Mouse (Mus musculus): ENCODE results near the gene Gm28230. TPM values are rescaled to one million over a fixed set of nuclear protein-coding genes. Genes with fewer than 3 reads are reported as not detected.

Gene Gm28230
- polyA plus RNA-seq, 2 experiments = 0.18 to 5.0 TPM

DNA sequence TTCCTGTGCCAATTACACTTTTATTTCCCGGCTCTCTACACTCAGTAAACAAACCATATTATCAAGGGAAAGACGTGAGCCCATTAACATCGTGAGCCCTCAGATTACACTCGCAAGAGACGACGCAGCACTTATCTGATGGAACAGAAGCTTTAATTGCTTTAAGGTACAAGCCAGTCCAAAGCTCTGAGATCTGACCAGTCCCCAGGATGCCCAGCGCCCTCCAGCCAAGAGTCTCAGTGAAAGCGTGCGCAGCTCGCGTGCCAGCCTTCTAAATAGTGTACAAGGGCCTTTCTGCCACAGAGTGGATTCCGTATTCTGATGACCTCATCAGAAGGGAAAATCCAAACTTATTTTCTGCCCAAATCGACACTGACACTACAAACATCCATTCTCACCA, 35.4 kb downstream of the Gm28230 start:
- no peak for ATAC-seq (ENCODE audit: low FRiP score, low read depth)
- WGBS = 3% methylated on average over 13 of the region's 13 CpGs
- H3K27me3 ChIP-seq (ENCODE audit: control insufficient read depth, insufficient read depth, low read length) = peaks cover 72% of the 10 kb centered on the region

DNA sequence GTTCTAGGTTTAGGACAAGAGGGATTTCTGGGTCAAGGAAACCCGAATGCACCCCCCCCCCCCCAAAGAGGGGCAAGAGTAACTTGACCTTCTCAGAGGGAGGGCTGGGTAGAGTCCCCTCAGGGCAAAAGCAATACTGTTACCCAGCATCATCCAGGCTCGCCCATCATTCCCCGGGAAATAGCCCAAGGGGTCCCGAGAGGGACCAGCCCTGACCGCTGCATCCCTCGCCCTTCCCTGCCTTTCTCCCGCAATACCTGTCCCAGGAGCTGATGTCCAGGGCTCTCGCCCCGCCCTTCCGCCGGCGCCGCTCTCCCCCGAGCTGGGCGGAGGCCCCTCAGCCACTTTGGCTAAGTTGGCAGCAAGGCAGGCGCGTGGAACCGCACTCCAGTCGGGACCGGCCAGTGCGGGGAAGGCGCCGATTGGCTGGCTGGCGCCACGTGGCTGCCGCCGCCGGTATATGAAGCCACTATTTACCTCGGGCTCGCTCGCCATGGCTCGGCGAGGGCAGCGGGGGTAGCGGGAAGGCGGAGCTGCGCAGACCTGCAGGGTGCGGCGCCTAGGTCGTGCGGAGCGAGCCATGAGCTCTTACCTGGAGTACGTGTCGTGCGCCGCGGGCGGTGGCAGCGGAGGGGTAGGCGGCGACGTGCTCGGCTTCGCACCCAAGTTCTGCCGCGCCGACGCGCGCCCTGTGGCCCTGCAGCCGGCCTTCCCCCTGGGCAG, 36.2 kb downstream of the Gm28230 start, which contains the start of gene Hoxd1:
Gene Hoxd1 (plus strand): TSS at position 459 of the 723 bp plus-strand sequence.
- 0% methylated on average over 42 of the region's 61 CpGs for WGBS
- H3K27ac ChIP-seq (replicated peaks; ENCODE audit: low read depth, low read length) = no peak within 1 kb of the TSS
- peak within 1 kb of the TSS; percentile 43; the same call in 1 of the 2 replicates for H3K9ac ChIP-seq (ENCODE audit: low read depth, low read length, severe bottlenecking)
- DNase-seq (ENCODE audit: low spot score) (peak; percentile 55), ATAC-seq (ENCODE audit: low FRiP score, low read depth) (peak; percentile 75)
- no peak for TF ChIP-seq POLR2A (IDR thresholded peaks at IDR 0.05; ENCODE audit: borderline replicate concordance, extremely low read depth, insufficient read depth, insufficient read length)
- no peaks in the 10 kb centered on the region for H3K36me3 ChIP-seq (ENCODE audit: control insufficient read depth, insufficient read depth, low read length)
- peak within 1 kb of the TSS; percentile 94 for H3K4me2 ChIP-seq (replicated peaks; ENCODE audit: low read depth, low read length, severe bottlenecking)
- H3K4me3 ChIP-seq (replicated peaks; ENCODE audit: low read length) = peak within 1 kb of the TSS; percentile 52
- H3K4me1 ChIP-seq (ENCODE audit: control insufficient read depth, insufficient read depth, low read length) = peaks cover 12% of the 10 kb centered on the region
- peaks cover 70% of the 10 kb centered on the region for H3K27me3 ChIP-seq (ENCODE audit: control insufficient read depth, insufficient read depth, low read length)
- H3K9me3 ChIP-seq (ENCODE audit: control insufficient read depth, low read length) = no peaks in the 10 kb centered on the region

More for the DNA sequence above, 35.4 kb downstream of the Gm28230 start:
- H3K4me2 ChIP-seq (replicated peaks; ENCODE audit: low read depth, low read length, severe bottlenecking) = no peak overlapping the region
- DNase-seq (ENCODE audit: low spot score) = no peak
- H3K27ac ChIP-seq (replicated peaks; ENCODE audit: low read depth, low read length) = no peak overlapping the region
- no peaks in the 10 kb centered on the region for H3K9me3 ChIP-seq (ENCODE audit: control insufficient read depth, low read length)
- H3K4me3 ChIP-seq (replicated peaks; ENCODE audit: low read length) = no peak overlapping the region
- no peak overlapping the region for H3K9ac ChIP-seq (ENCODE audit: low read depth, low read length, severe bottlenecking)
- H3K36me3 ChIP-seq (ENCODE audit: control insufficient read depth, insufficient read depth, low read length) = no peaks in the 10 kb centered on the region
- peaks cover 12% of the 10 kb centered on the region for H3K4me1 ChIP-seq (ENCODE audit: control insufficient read depth, insufficient read depth, low read length)
- no peak for TF ChIP-seq POLR2A (IDR thresholded peaks at IDR 0.05; ENCODE audit: borderline replicate concordance, extremely low read depth, insufficient read depth, insufficient read length)

DNA sequence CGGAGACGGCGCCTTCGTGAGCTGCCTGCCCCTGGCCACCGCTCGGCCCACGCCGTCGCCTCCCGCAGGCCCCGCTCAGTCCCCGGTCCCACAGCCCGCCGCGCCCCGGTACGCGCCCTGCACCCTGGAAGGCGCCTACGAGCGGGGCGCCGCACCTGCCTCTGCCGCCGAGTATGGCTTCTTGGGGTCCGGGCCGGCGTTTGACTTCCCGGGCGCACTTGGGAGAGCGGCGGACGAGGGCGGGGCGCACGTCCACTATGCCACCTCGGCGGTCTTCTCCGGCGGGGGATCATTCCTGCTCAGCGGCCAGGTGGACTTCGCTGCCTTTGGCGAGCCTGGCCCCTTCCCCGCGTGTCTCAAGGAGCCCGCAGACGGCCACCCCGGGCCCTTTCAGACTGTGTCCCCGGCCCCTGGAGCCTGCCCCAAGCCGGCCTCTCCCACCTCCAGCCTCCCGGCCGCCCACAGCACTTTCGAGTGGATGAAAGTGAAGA, 36.8 kb downstream of the Gm28230 start:
- Histone ChIP-seq H3K9ac (ENCODE audit: low read depth, low read length, severe bottlenecking) (peak overlapping the region; percentile 43; the same call in 1 of the 2 replicates), H3K4me3 (replicated peaks; ENCODE audit: low read length) (peak overlapping the region; percentile 52), H3K4me2 (replicated peaks; ENCODE audit: low read depth, low read length, severe bottlenecking) (peak overlapping the region; percentile 94), H3K36me3 (ENCODE audit: control insufficient read depth, insufficient read depth, low read length) (no peaks in the 10 kb centered on the region), H3K9me3 (ENCODE audit: control insufficient read depth, low read length) (no peaks in the 10 kb centered on the region), H3K4me1 (ENCODE audit: control insufficient read depth, insufficient read depth, low read length) (peaks cover 12% of the 10 kb centered on the region), H3K27ac (replicated peaks; ENCODE audit: low read depth, low read length) (no peak overlapping the region), H3K27me3 (ENCODE audit: control insufficient read depth, insufficient read depth, low read length) (peaks cover 64% of the 10 kb centered on the region)
- 0% methylated on average over 14 of the region's 53 CpGs for WGBS
- no peak for DNase-seq (ENCODE audit: low spot score)
- TF ChIP-seq POLR2A (IDR thresholded peaks at IDR 0.05; ENCODE audit: borderline replicate concordance, extremely low read depth, insufficient read depth, insufficient read length) = no peak
- ATAC-seq (ENCODE audit: low FRiP score, low read depth) = no peak

DNA sequence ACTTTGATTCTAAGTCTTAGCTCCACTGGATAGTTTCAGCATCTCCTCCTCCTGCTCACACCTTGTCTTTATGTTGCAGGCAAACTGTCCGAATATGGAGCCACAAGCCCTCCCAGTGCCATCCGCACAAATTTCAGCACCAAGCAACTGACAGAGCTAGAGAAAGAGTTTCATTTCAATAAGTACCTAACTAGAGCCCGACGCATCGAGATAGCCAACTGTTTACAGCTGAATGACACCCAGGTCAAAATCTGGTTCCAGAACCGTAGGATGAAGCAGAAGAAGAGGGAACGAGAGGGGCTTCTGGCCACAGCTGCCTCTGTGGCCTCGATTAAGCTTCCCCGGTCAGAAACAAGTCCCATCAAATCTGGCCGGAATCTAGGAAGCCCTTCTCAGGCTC, 37.4 kb downstream of the Gm28230 start:
- H3K9ac ChIP-seq (ENCODE audit: low read depth, low read length, severe bottlenecking) = no peak overlapping the region
- DNase-seq (ENCODE audit: low spot score) (no peak), ATAC-seq (ENCODE audit: low FRiP score, low read depth) (no peak)
- H3K36me3 ChIP-seq (ENCODE audit: control insufficient read depth, insufficient read depth, low read length) = no peaks in the 10 kb centered on the region
- H3K4me1 ChIP-seq (ENCODE audit: control insufficient read depth, insufficient read depth, low read length) = peaks cover 12% of the 10 kb centered on the region
- no peak overlapping the region for H3K4me2 ChIP-seq (replicated peaks; ENCODE audit: low read depth, low read length, severe bottlenecking)
- no peaks in the 10 kb centered on the region for H3K9me3 ChIP-seq (ENCODE audit: control insufficient read depth, low read length)
- no peak overlapping the region for H3K4me3 ChIP-seq (replicated peaks; ENCODE audit: low read length)
- no peak overlapping the region for H3K27ac ChIP-seq (replicated peaks; ENCODE audit: low read depth, low read length)
- 29% methylated on average over 10 of the region's 10 CpGs for WGBS
- no peak for TF ChIP-seq POLR2A (IDR thresholded peaks at IDR 0.05; ENCODE audit: borderline replicate concordance, extremely low read depth, insufficient read depth, insufficient read length)
- H3K27me3 ChIP-seq (ENCODE audit: control insufficient read depth, insufficient read depth, low read length) = peaks cover 64% of the 10 kb centered on the region

DNA sequence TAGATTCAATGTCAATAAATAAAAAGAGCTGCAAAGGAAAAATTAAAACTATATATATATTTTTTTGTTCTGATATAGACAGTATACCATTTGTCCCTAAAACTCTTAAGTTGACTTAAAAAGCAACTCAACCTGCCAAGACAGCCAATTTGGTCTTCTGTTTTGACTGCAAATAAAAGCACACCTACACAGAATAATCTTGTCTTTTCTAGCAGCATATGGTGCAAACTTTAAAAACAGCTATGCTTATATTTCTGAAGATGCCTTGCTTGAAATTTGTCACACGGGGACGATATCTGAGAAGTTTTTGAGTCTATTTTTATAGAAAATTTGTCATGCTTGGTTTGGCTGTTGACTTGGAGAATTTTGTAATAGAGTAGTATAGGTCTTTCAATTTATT, 47.8 kb downstream of the Gm28230 start:
- Histone ChIP-seq H3K27me3 (ENCODE audit: control insufficient read depth, insufficient read depth, low read length) (no peaks in the 10 kb centered on the region), H3K4me2 (replicated peaks; ENCODE audit: low read depth, low read length, severe bottlenecking) (no peak overlapping the region), H3K36me3 (ENCODE audit: control insufficient read depth, insufficient read depth, low read length) (no peaks in the 10 kb centered on the region), H3K4me3 (replicated peaks; ENCODE audit: low read length) (no peak overlapping the region), H3K4me1 (ENCODE audit: control insufficient read depth, insufficient read depth, low read length) (no peaks in the 10 kb centered on the region), H3K27ac (replicated peaks; ENCODE audit: low read depth, low read length) (no peak overlapping the region), H3K9ac (ENCODE audit: low read depth, low read length, severe bottlenecking) (no peak overlapping the region), H3K9me3 (ENCODE audit: control insufficient read depth, low read length) (no peaks in the 10 kb centered on the region)
- no peak for TF ChIP-seq POLR2A (IDR thresholded peaks at IDR 0.05; ENCODE audit: borderline replicate concordance, extremely low read depth, insufficient read depth, insufficient read length)
- DNase-seq (ENCODE audit: low spot score) (no peak), ATAC-seq (ENCODE audit: low FRiP score, low read depth) (no peak)
- 83% methylated on average over 2 of the region's 2 CpGs for WGBS

All from limb, embryonic 14.5 days (tissue).